Mouse (Mus musculus) liver, postnatal 0 days (tissue): ENCODE results near the gene Arnt.
"Not testable (repeated sequence)": the region's sequence is repeated elsewhere in the genome, so short reads cannot be mapped to it uniquely, and the experiment has no call there.

ENCODE experiments used
- CTCF ChIP-seq: sonication (generic); IDR thresholded peaks from 2 replicates; pipeline ENCODE4 v1.5.1; 2016; ENCODE audit warnings: antibody characterized with exemption, low read depth
- EP300 ChIP-seq: IDR thresholded peaks from 2 replicates; pipeline ENCODE4 v1.6.1; 2016; ENCODE audit warnings: antibody characterized with exemption, low read depth, mild to moderate bottlenecking

GRCm38 (mm10) chr3:95541186-95541585 lies 107.0 kb downstream of the Arnt start:
- TF ChIP-seq EP300, CTCF: not testable (repeated sequence)
